Mouse (Mus musculus): ENCODE data around the gene Tescl. TPM values are rescaled to one million over a fixed set of nuclear protein-coding genes. Genes with fewer than 3 reads are reported as not detected.

Tescl gene
- polyA plus RNA-seq, 1 experiment from 2014 or later: not detected

DNA sequence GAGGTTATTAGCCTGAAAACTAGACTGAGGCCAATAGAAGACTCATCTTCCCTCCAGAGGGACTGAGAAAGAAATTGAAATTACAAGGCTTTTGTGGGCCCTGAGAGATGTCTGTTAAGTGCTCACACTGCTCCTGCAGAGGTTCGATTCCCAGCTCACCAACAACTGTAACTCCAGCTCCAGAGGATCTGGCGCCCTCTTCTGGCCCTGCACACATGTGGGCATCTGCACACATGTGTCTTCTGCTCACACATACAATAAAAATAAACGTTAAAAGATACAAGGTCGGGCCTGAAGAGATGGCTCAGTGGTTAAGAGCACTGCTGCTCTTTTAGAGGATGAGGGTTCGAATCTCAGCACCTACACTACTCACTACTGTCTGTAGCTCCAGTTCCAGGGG lies 12.7 kb upstream of the Tescl start:
- Histone ChIP-seq H3K36me3 (ENCODE audit: control insufficient read depth, insufficient read depth, low read length) (no peaks in the 10 kb centered on the region), H3K27me3 (ENCODE audit: control insufficient read depth, insufficient read depth, low read length) (no peaks in the 10 kb centered on the region), H3K4me1 (ENCODE audit: control insufficient read depth, insufficient read depth, low read length) (no peaks in the 10 kb centered on the region), H3K4me2 (no peak overlapping the region), H3K9me3 (ENCODE audit: control insufficient read depth, low read length) (no peaks in the 10 kb centered on the region), H3K27ac (ENCODE audit: low read depth, low read length) (no peak overlapping the region), H3K9ac (ENCODE audit: low read length) (no peak overlapping the region), H3K4me3 (ENCODE audit: low read depth, low read length) (no peak overlapping the region)
- DNase-seq (ENCODE audit: low spot score, missing footprints) (no peak), ATAC-seq (ENCODE audit: low FRiP score) (no peak)
- WGBS: 67% methylated on average over 5 of the region's 5 CpGs

DNA sequence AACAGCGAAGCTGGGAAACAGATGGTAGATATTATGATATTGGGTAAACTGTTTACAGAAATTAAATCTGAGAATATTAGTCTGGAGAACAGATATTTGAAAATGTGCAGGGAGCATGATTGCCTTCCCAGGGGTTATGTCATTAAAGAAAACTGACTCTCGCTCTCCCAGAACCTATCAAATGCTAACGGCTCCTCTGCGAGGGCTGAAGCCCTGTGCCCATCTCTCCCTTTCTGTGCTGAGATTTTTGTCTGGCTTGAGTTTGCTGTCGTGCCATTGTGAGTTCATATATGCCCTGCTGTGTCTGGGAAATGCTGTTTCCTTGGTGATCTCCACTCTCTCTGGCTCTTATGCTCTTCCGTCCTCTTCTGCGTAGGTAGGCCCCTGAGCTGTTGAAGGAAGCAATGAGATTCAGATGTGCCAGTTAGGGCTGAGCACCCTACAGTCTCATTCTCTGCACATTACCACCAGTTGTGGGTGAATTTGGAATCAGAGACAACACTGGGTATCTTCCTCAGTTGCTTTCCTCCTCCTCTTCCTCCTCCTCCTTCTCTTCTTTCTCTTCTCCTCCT lies 10.1 kb upstream of the Tescl start:
- Histone ChIP-seq H3K9ac (ENCODE audit: low read length) (no peak overlapping the region), H3K36me3 (ENCODE audit: control insufficient read depth, insufficient read depth, low read length) (no peaks in the 10 kb centered on the region), H3K27me3 (ENCODE audit: control insufficient read depth, insufficient read depth, low read length) (no peaks in the 10 kb centered on the region), H3K4me3 (ENCODE audit: low read depth, low read length) (no peak overlapping the region), H3K4me1 (ENCODE audit: control insufficient read depth, insufficient read depth, low read length) (no peaks in the 10 kb centered on the region), H3K4me2 (no peak overlapping the region), H3K27ac (ENCODE audit: low read depth, low read length) (no peak overlapping the region), H3K9me3 (ENCODE audit: control insufficient read depth, low read length) (no peaks in the 10 kb centered on the region; the same call in 1 of the 2 replicates)
- no peak for DNase-seq (ENCODE audit: low spot score, missing footprints)
- WGBS: 74% methylated on average over 7 of the region's 7 CpGs
- ATAC-seq (ENCODE audit: low FRiP score): no peak

DNA sequence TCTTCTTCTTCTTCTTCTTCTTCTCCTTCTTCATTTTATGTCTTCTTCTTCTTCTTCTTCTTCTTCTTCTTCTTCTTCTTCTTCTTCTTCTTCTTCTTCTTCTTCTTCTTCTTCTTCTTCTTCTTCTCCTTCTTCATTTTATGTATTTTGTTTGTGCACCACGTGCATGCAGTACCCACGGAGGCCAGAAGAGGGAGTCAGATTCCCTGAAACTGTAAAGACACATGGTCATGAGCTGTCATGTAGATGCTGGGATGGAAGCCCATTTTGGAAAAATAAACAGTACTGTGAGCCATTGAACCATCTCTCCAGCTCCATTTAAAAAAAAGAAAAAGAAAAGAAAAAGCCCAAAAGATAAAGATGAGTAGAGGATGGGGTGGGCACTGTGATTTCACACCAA lies 4.5 kb upstream of the Tescl start:
- no peak overlapping the region for H3K4me2 ChIP-seq
- no peaks in the 10 kb centered on the region for H3K36me3 ChIP-seq (ENCODE audit: control insufficient read depth, insufficient read depth, low read length)
- no peak overlapping the region for H3K27ac ChIP-seq (ENCODE audit: low read depth, low read length)
- H3K9ac ChIP-seq (ENCODE audit: low read length): no peak overlapping the region
- H3K9me3 ChIP-seq (ENCODE audit: control insufficient read depth, low read length): no peaks in the 10 kb centered on the region; the same call in 1 of the 2 replicates
- H3K4me3 ChIP-seq (ENCODE audit: low read depth, low read length): no peak overlapping the region
- DNase-seq (ENCODE audit: low spot score, missing footprints): no peak
- 39% methylated on average over 2 of the region's 2 CpGs for WGBS
- H3K4me1 ChIP-seq (ENCODE audit: control insufficient read depth, insufficient read depth, low read length): no peaks in the 10 kb centered on the region
- peaks cover 2% of the 10 kb centered on the region; the same call in 1 of the 2 replicates for H3K27me3 ChIP-seq (ENCODE audit: control insufficient read depth, insufficient read depth, low read length)
- ATAC-seq (ENCODE audit: low FRiP score): no peak

DNA sequence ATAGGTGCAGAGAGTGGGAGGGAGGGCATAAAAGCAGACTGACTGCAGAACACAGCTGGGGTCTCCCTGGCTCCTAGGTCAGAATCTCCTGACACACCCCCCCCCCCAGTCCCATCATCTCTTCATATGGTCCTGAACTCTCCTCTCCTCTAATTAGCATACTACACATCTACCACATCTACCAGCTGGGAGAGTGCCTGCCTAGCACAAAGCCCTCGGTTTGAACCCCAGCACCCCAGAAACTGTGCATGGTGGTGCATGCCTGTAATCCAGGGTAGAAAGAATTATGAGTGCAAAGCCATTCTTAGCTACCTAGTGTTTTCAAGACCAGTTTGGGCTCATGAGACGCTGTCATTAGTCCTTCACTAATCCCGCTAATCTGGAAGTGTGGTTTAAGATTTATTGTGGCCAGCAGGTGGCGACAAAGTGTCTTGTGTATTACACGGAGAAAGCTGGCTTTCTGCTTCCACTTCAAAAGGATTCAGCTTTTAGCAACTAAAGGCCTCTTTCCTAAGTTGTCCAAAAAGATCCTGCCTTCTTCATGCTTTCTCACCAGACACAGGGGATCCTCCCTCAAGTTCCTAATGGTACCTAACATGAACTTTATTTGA lies 2.1 kb upstream of the Tescl start:
- Histone ChIP-seq H3K27me3 (ENCODE audit: control insufficient read depth, insufficient read depth, low read length) (peaks cover 2% of the 10 kb centered on the region; the same call in 1 of the 2 replicates), H3K4me3 (ENCODE audit: low read depth, low read length) (no peak overlapping the region), H3K27ac (ENCODE audit: low read depth, low read length) (no peak overlapping the region), H3K9ac (ENCODE audit: low read length) (no peak overlapping the region), H3K36me3 (ENCODE audit: control insufficient read depth, insufficient read depth, low read length) (no peaks in the 10 kb centered on the region), H3K4me1 (ENCODE audit: control insufficient read depth, insufficient read depth, low read length) (no peaks in the 10 kb centered on the region), H3K4me2 (no peak overlapping the region), H3K9me3 (ENCODE audit: control insufficient read depth, low read length) (no peaks in the 10 kb centered on the region; the same call in 1 of the 2 replicates)
- DNase-seq (ENCODE audit: low spot score, missing footprints) (peak; percentile 93), ATAC-seq (ENCODE audit: low FRiP score) (peak; percentile 46; the same call in 1 of the 2 replicates)
- 11% methylated on average over 5 of the region's 5 CpGs for WGBS

DNA sequence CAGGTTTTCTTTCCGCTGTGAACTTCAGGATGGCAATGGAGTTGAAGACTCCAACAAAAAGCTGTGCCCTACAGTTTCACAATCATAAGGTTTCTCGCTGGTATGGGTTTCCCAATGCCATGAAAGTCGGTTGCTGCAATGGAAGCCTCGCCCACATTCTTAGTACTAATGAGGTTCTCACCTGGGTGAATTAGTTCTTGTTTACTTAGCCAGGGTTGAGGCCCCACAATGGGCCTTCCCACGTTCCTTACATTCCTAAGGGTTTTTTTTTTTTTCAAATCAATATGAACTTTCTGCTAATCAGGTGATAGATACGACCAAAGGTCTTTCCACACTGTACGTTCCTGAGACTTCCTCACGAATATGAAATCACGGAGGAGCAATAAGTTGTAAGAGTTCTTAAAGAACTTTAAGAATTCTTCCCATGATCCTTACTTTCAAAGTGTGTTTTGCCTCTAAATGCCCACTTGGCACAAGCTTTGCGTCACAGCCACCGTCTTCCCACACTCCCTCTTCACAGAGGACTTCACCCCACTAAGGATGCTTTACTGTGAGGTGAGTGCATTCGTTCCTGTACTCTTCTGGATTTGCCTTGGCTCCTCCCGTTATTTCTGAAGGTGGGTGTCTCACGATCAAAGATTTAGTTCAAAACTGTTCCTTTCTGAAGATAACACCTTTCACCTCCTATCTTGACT lies 6.3 kb downstream of the Tescl start:
- ATAC-seq (ENCODE audit: low FRiP score) (no peak), DNase-seq (ENCODE audit: low spot score, missing footprints) (no peak)
- Histone ChIP-seq H3K27ac (ENCODE audit: low read depth, low read length) (no peak overlapping the region), H3K4me3 (ENCODE audit: low read depth, low read length) (no peak overlapping the region), H3K4me2 (no peak overlapping the region), H3K4me1 (ENCODE audit: control insufficient read depth, insufficient read depth, low read length) (0 out of 2 replicates have a peak, but pooled peaks cover 4% of the 10 kb centered on the region), H3K36me3 (ENCODE audit: control insufficient read depth, insufficient read depth, low read length) (no peaks in the 10 kb centered on the region), H3K9me3 (ENCODE audit: control insufficient read depth, low read length) (no peaks in the 10 kb centered on the region; the same call in 1 of the 2 replicates), H3K27me3 (ENCODE audit: control insufficient read depth, insufficient read depth, low read length) (no peaks in the 10 kb centered on the region), H3K9ac (ENCODE audit: low read length) (no peak overlapping the region)
- 85% methylated on average over 14 of the region's 14 CpGs for WGBS

DNA sequence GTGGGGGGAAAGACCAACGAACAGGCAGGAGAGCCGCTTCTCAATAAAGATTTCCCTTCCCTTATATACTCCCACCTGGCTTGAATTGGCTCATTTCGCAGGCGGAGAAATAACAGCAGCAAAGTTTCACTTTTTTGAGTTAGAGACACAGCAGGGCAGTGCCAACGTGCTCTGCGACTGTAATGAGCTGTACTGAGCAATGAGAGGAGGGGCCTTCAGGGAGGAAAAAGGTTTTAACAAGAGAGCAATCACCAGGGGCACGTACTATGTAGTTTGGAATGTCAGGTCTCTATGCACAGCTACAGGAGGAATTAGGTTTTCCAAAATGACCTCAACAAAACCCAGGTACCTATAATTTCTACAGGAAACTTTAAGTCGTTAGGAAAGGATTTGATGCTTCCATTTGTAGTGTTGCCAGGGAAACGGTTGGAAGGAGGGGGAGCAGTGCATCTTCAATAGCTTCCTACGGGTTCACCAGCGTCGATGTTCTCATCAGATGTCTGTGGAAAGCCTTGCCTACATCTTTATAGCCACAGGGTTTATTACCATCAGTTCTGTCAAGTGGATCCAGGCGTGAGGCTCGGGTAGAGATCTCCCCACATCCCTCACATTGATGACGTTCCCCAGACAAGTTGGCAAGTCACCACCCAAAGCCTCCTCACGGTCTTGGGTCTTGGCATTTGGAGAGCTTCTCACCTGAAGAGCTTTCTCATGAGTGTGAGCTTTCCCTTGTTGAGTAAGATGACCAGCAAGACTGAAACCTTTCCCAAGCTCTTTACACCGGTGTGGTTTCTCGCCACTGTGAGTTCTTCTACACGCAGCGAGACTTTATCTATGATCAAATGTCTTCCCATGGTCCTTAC lies 7.2 kb downstream of the Tescl start:
- DNase-seq (ENCODE audit: low spot score, missing footprints): peak; percentile 90
- H3K4me3 ChIP-seq (ENCODE audit: low read depth, low read length): peak overlapping the region; percentile 25
- 46% methylated on average over 20 of the region's 20 CpGs for WGBS
- no peaks in the 10 kb centered on the region for H3K27me3 ChIP-seq (ENCODE audit: control insufficient read depth, insufficient read depth, low read length)
- ATAC-seq (ENCODE audit: low FRiP score): peak; percentile 79; the same call in 1 of the 2 replicates
- no peaks in the 10 kb centered on the region for H3K36me3 ChIP-seq (ENCODE audit: control insufficient read depth, insufficient read depth, low read length)
- no peak overlapping the region for H3K27ac ChIP-seq (ENCODE audit: low read depth, low read length)
- H3K4me2 ChIP-seq: peak overlapping the region; percentile 45
- no peaks in the 10 kb centered on the region; the same call in 1 of the 2 replicates for H3K9me3 ChIP-seq (ENCODE audit: control insufficient read depth, low read length)
- H3K4me1 ChIP-seq (ENCODE audit: control insufficient read depth, insufficient read depth, low read length): 0 out of 2 replicates have a peak, but pooled peaks cover 4% of the 10 kb centered on the region
- H3K9ac ChIP-seq (ENCODE audit: low read length): peak overlapping the region; percentile 43; the same call in 1 of the 2 replicates

DNA sequence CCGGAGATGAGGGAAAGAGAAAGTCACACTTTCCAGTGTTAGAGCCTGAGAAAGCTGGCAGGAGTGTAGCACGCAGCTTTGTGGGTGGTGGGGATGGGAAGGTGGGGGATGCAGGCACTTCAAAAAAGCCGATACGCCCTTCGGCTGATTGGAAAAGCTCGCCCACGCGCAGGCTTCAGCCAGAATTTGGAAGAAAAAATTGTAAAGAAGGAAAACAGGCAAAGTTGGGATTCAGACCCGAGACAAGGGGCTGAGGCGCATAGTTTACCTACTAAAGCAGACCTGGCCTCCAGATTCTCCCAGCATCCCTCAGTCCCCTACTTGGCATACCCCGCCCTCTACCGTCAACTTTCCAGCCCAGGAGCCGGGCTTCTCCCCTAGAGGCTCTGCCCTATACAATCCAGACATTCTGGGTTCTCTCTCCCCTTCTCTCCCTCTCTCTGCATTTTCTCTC lies 8.0 kb downstream of the Tescl start:
- Histone ChIP-seq H3K4me2 (peak overlapping the region; percentile 45), H3K27me3 (ENCODE audit: control insufficient read depth, insufficient read depth, low read length) (no peaks in the 10 kb centered on the region), H3K9me3 (ENCODE audit: control insufficient read depth, low read length) (no peaks in the 10 kb centered on the region; the same call in 1 of the 2 replicates), H3K27ac (ENCODE audit: low read depth, low read length) (no peak overlapping the region), H3K36me3 (ENCODE audit: control insufficient read depth, insufficient read depth, low read length) (no peaks in the 10 kb centered on the region), H3K4me3 (ENCODE audit: low read depth, low read length) (peak overlapping the region; percentile 25), H3K4me1 (ENCODE audit: control insufficient read depth, insufficient read depth, low read length) (0 out of 2 replicates have a peak, but pooled peaks cover 4% of the 10 kb centered on the region), H3K9ac (ENCODE audit: low read length) (peak overlapping the region; percentile 43)
- DNase-seq (ENCODE audit: low spot score, missing footprints) (peak; percentile 90), ATAC-seq (ENCODE audit: low FRiP score) (peak; percentile 72; the same call in 1 of the 2 replicates)
- WGBS: 5% methylated on average over 13 of the region's 13 CpGs

DNA sequence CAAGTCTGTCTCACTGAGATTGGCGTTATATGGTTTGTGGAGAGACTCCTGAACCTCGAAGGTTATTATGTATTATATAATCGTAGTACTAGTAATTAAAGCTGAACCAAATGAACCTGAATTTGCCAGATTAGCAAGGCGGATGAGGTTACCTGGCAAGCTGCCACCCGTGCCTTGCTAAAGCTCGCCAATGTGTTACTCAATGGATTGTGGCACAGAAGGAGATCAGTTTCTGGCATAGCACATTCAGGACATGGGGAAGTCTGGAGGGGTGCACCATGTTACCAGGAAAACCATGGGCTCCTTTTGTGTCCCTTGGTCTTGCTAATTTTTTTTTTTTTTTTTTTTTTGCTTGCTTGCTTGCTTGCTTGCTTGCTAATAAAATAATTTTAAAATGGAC lies 8.5 kb downstream of the Tescl start:
- no peak for ATAC-seq (ENCODE audit: low FRiP score)
- H3K9me3 ChIP-seq (ENCODE audit: control insufficient read depth, low read length): no peaks in the 10 kb centered on the region; the same call in 1 of the 2 replicates
- H3K4me2 ChIP-seq: peak overlapping the region; percentile 45; the same call in 1 of the 2 replicates
- H3K4me3 ChIP-seq (ENCODE audit: low read depth, low read length): no peak overlapping the region
- 92% methylated on average over 6 of the region's 6 CpGs for WGBS
- no peaks in the 10 kb centered on the region for H3K27me3 ChIP-seq (ENCODE audit: control insufficient read depth, insufficient read depth, low read length)
- no peak overlapping the region for H3K27ac ChIP-seq (ENCODE audit: low read depth, low read length)
- H3K4me1 ChIP-seq (ENCODE audit: control insufficient read depth, insufficient read depth, low read length): 0 out of 2 replicates have a peak, but pooled peaks cover 4% of the 10 kb centered on the region
- no peak for DNase-seq (ENCODE audit: low spot score, missing footprints)
- peak overlapping the region; percentile 43; the same call in 1 of the 2 replicates for H3K9ac ChIP-seq (ENCODE audit: low read length)
- no peaks in the 10 kb centered on the region for H3K36me3 ChIP-seq (ENCODE audit: control insufficient read depth, insufficient read depth, low read length)
